Mouse (Mus musculus) thymus, postnatal 0 days (tissue): ENCODE results near the gene Ntrk2. TPM values are rescaled to one million over a fixed set of nuclear protein-coding genes. Genes with fewer than 3 reads are reported as not detected.

Experiments used
- polyA plus RNA-seq: library from polyadenylated mRNA; unstranded; fragments of >200 nt; fragmentation: Nextera tagmentation; extraction: Ambion mirVana; gene quantifications from 2 replicates; pipeline ENCODE4 v1.2.1, GENCODE M21; 2015

The Ntrk2 gene
- polyA plus RNA-seq, 1 experiment from 2014 or later, result 1.2 TPM

Other genes with a start within 250 kb of the Ntrk2 start
- gene Slc28a3, start 195.7 kb upstream of the Ntrk2 start, polyA plus RNA-seq, result 0.03 and 0.05 TPM in 2 replicates